Mouse (Mus musculus) liver, postnatal 0 days (tissue): ENCODE results near the gene Cyb561a3. TPM values are rescaled to one million over a fixed set of nuclear protein-coding genes. Genes with fewer than 3 reads are reported as not detected.

Experiments
- ATAC-seq: fragments of 200-750 bp; cut with Nextera tagmentation; 2 replicates; pipeline ENCODE4 v1.8.0; 2017; ENCODE audit warnings: mild to moderate bottlenecking, moderate library complexity
- DNase-seq: peaks from one replicate; pipeline ENCODE4 v3.0.0-alpha.2; 2016
- H3K27ac ChIP-seq: fragments of 300-500 bp; sonication (generic); 2 replicates; pipeline ENCODE4 v1.5.1; 2014; ENCODE audit warnings: antibody characterized with exemption, moderate library complexity, mild to moderate bottlenecking, low read depth
- H3K27me3 ChIP-seq: fragments of 300-500 bp; sonication (generic); 2 replicates; pipeline ENCODE4 v1.6.1; 2014; ENCODE audit warnings: low read length, control low read depth, mixed read lengths; ENCODE audit not compliant: insufficient read depth
- H3K36me3 ChIP-seq: fragments of 300-500 bp; sonication (generic); replicated peaks from 2 replicates; pipeline ENCODE4 v1.6.1; 2014; ENCODE audit warnings: mild to moderate bottlenecking, control low read depth, low read length, moderate library complexity, mixed read lengths; ENCODE audit not compliant: insufficient read depth
- H3K4me1 ChIP-seq: fragments of 300-500 bp; sonication (generic); 2 replicates; pipeline ENCODE4 v1.6.1; 2014; ENCODE audit warnings: antibody characterized with exemption, mild to moderate bottlenecking, control low read depth; ENCODE audit not compliant: insufficient read depth
- H3K4me2 ChIP-seq: fragments of 300-500 bp; sonication (generic); 2 replicates; pipeline ENCODE4 v1.6.1; 2014; ENCODE audit warnings: low read depth, mild to moderate bottlenecking, low read length, moderate library complexity, mixed read lengths
- H3K4me3 ChIP-seq: fragments of 300-500 bp; sonication (generic); 2 replicates; pipeline ENCODE4 v1.5.1; 2014; ENCODE audit warnings: low read depth, low read length
- H3K9ac ChIP-seq: fragments of 300-500 bp; sonication (generic); replicated peaks from 2 replicates; pipeline ENCODE4 v1.6.1; 2014; ENCODE audit warnings: mild to moderate bottlenecking, moderate library complexity
- H3K9me3 ChIP-seq: fragments of 300-500 bp; sonication (generic); 2 replicates; pipeline ENCODE4 v1.6.1; 2016; ENCODE audit warnings: mild to moderate bottlenecking, control low read depth, low read length, mixed read lengths
- CTCF ChIP-seq: sonication (generic); IDR thresholded peaks from 2 replicates; pipeline ENCODE4 v1.5.1; 2016; ENCODE audit warnings: antibody characterized with exemption, low read depth
- EP300 ChIP-seq: IDR thresholded peaks from 2 replicates; pipeline ENCODE4 v1.6.1; 2016; ENCODE audit warnings: antibody characterized with exemption, low read depth, mild to moderate bottlenecking
- WGBS: fragments of 180-500 bp; shearing (Covaris S2); extraction: QIAGEN DNeasy Blood & Tissue Kit; methylation state at CpG from one replicate; pipeline ENCODE4 v1.1.7; 2014; ENCODE audit not compliant: insufficient replicate concordance; 5-methylcytosine and 5-hydroxymethylcytosine counted together
- polyA plus RNA-seq: library from polyadenylated mRNA; unstranded; fragments of >200 nt; fragmentation: Nextera tagmentation; extraction: Ambion mirVana; gene quantifications from 2 replicates; pipeline ENCODE4 v1.2.1, GENCODE M21; 2015

Gene Cyb561a3
- polyA plus RNA-seq, 1 experiment from 2014 or later, result 18.5 TPM

- H3K27me3 ChIP-seq, result no peaks in the 10 kb centered on the region
- H3K4me3 ChIP-seq, result no peak overlapping the region
- no peak overlapping the region; the same call in 1 of the 2 replicates for H3K4me2 ChIP-seq
- peaks cover 5% of the 10 kb centered on the region for H3K36me3 ChIP-seq
- TF ChIP-seq CTCF (no peak), EP300 (no peak)
- H3K4me1 ChIP-seq, result peaks cover 13% of the 10 kb centered on the region
- no peak for DNase-seq
- ATAC-seq, result no peak
- H3K9ac ChIP-seq, result no peak overlapping the region
- 51% methylated on average over 13 of the region's 13 CpGs for WGBS
- no peaks in the 10 kb centered on the region for H3K9me3 ChIP-seq
- H3K27ac ChIP-seq, result no peak overlapping the region
Observed at GRCm38 (mm10) chr19:10640589-10641378, 63.8 kb downstream of the Cyb561a3 start.

Other genes with a start within 250 kb of the Cyb561a3 start
- gene Syt7, start 188.1 kb upstream of the Cyb561a3 start, polyA plus RNA-seq, result 0.04 and 0.24 TPM in 2 replicates
- gene Lrrc10b, start 119.7 kb upstream of the Cyb561a3 start, polyA plus RNA-seq, result 0.05 TPM in 1 of 2 replicates, not detected in the other
- 0.11 and 0.15 TPM in 2 replicates for gene Ppp1r32, start 94.2 kb upstream of the Cyb561a3 start, polyA plus RNA-seq
- gene Cpsf7, start 51.9 kb upstream of the Cyb561a3 start, polyA plus RNA-seq, result 8.5 and 9.1 TPM in 2 replicates
- 23.6 and 25.4 TPM in 2 replicates for gene Sdhaf2, start 51.0 kb upstream of the Cyb561a3 start, polyA plus RNA-seq
- 11.7 and 13.0 TPM in 2 replicates for gene Tmem216, start 20.9 kb upstream of the Cyb561a3 start, polyA plus RNA-seq
- gene Tmem138, start 190 bp downstream of the Cyb561a3 start, polyA plus RNA-seq, result 8.2 and 8.4 TPM in 2 replicates
- gene Ddb1, start 28.2 kb downstream of the Cyb561a3 start, polyA plus RNA-seq, result 68.7 and 81.3 TPM in 2 replicates
- 82.1 and 133 TPM in 2 replicates for gene Tkfc, start 28.5 kb downstream of the Cyb561a3 start, polyA plus RNA-seq
- 18.2 and 19.9 TPM in 2 replicates for gene Vwce, start 57.0 kb downstream of the Cyb561a3 start, polyA plus RNA-seq
- 0.07 TPM in 1 of 2 replicates, not detected in the other for gene Pga5, start 100.9 kb downstream of the Cyb561a3 start, polyA plus RNA-seq
- gene Vps37c, start 111.6 kb downstream of the Cyb561a3 start, polyA plus RNA-seq, result 8.2 and 9.4 TPM in 2 replicates
- gene Cd5, start 161.8 kb downstream of the Cyb561a3 start, polyA plus RNA-seq, result 0.16 and 0.17 TPM in 2 replicates